Mouse (Mus musculus) myocyte (in vitro differentiated cells): ENCODE measurements around the gene Rptor. TPM values are rescaled to one million over a fixed set of nuclear protein-coding genes. Genes with fewer than 3 reads are reported as not detected.

Experiments
- H3K27me3 ChIP-seq: one replicate; pipeline ENCODE4 v1.6.1; 2011; ENCODE audit not compliant: control insufficient read depth, insufficient read depth, insufficient read length
- H3K36me3 ChIP-seq: one replicate; pipeline ENCODE4 v1.6.1; 2011; ENCODE audit not compliant: control insufficient read depth, insufficient read depth
- H3K4me2 ChIP-seq: one replicate; pipeline ENCODE4 v1.6.1; 2011; ENCODE audit warnings: low read depth, control low read depth
- H3K4me3 ChIP-seq: one replicate; pipeline ENCODE4 v1.5.1; 2011; ENCODE audit warnings: mild to moderate bottlenecking, control low read depth, moderate library complexity
- H3K79me2 ChIP-seq: one replicate; pipeline ENCODE4 v1.6.1; 2011; ENCODE audit not compliant: control insufficient read depth, insufficient read depth
- H3ac ChIP-seq: one replicate; pipeline ENCODE4 v1.6.1; 2011; ENCODE audit not compliant: control insufficient read depth, insufficient read length
- CEBPB ChIP-seq: IDR thresholded peaks from 2 replicates; pipeline ENCODE4 v1.6.1; 2011; ENCODE audit warnings: mild to moderate bottlenecking, moderate library complexity; ENCODE audit not compliant: poor library complexity, insufficient read depth, severe bottlenecking
- E2F4 ChIP-seq: IDR thresholded peaks from one replicate; pipeline ENCODE4 v1.6.1; 2011; ENCODE audit warnings: mild to moderate bottlenecking, control low read depth, moderate library complexity; ENCODE audit not compliant: insufficient read depth
- MAX ChIP-seq: IDR thresholded peaks from one replicate; pipeline ENCODE4 v1.6.1; 2011; ENCODE audit warnings: low read depth, mild to moderate bottlenecking, control low read depth
- MYOD1 ChIP-seq, 3 experiments: IDR thresholded peaks; one replicate each; pipeline ENCODE4 v1.6.1; 2011; ENCODE audit warnings: control low read depth in 2 of 3, low read depth in 2 of 3, mild to moderate bottlenecking in 2 of 3, moderate library complexity in 1 of 3; ENCODE audit not compliant: insufficient read length in 2 of 3, control insufficient read depth in 1 of 3
- MYOG ChIP-seq, 3 experiments: IDR thresholded peaks; one replicate each; pipeline ENCODE4 v1.6.1; 2011; ENCODE audit warnings: control low read depth in 2 of 3, low read depth in 2 of 3, mild to moderate bottlenecking in 2 of 3; ENCODE audit not compliant: insufficient read length in 2 of 3, control insufficient read depth in 1 of 3, insufficient read depth in 1 of 3
- POLR2A ChIP-seq: IDR thresholded peaks from one replicate; pipeline ENCODE4 v1.6.1; 2011; ENCODE audit warnings: low read depth, mild to moderate bottlenecking, control low read depth, moderate library complexity; ENCODE audit not compliant: insufficient read length
- POLR2AphosphoS2 ChIP-seq: IDR thresholded peaks from one replicate; pipeline ENCODE4 v1.6.1; 2011; ENCODE audit warnings: low read depth, control low read depth; ENCODE audit not compliant: insufficient read length
- REST ChIP-seq: IDR thresholded peaks from one replicate; pipeline ENCODE4 v1.6.1; 2011; ENCODE audit warnings: mild to moderate bottlenecking, control low read depth, moderate library complexity; ENCODE audit not compliant: insufficient read depth, insufficient read length
- SRF ChIP-seq: IDR thresholded peaks from one replicate; pipeline ENCODE4 v1.6.1; 2011; ENCODE audit warnings: low read depth; ENCODE audit not compliant: control insufficient read depth, insufficient read length
- TCF12 ChIP-seq: IDR thresholded peaks from one replicate; pipeline ENCODE4 v1.6.1; 2011; ENCODE audit warnings: mild to moderate bottlenecking, control low read depth; ENCODE audit not compliant: poor library complexity, insufficient read depth, severe bottlenecking
- TCF3 ChIP-seq: IDR thresholded peaks from one replicate; pipeline ENCODE4 v1.6.1; 2011; ENCODE audit warnings: low read depth, control low read depth; ENCODE audit not compliant: insufficient read length
- USF1 ChIP-seq: IDR thresholded peaks from one replicate; pipeline ENCODE4 v1.6.1; 2011; ENCODE audit warnings: low read depth, mild to moderate bottlenecking, control low read depth, moderate library complexity
- polyA plus RNA-seq: library from polyadenylated mRNA; unstranded; fragments of >200 nt; fragmentation: generic; extraction: Trizol; gene quantifications from one replicate; pipeline ENCODE4 v1.2.1, GENCODE M21; 2012; ENCODE audit warnings: missing spikeins

The Rptor gene
- polyA plus RNA-seq, 1 experiment = 59.5 TPM

- H3K4me2 ChIP-seq = peak overlapping the region; percentile 69
- no peaks in the 10 kb centered on the region for H3K36me3 ChIP-seq
- peak in 2 of 3 experiments; percentile 40 to 61 for TF ChIP-seq MYOD1 (IDR thresholded peaks at IDR 0.05; ENCODE audit: control insufficient read depth in 1 of 3, insufficient read length in 2 of 3, low read depth in 2 of 3)
- no peak for TF ChIP-seq CEBPB
- peak in 1 of 3 experiments; percentile 67 for TF ChIP-seq MYOG (IDR thresholded peaks at IDR 0.05; ENCODE audit: control insufficient read depth in 1 of 3, insufficient read depth in 1 of 3, insufficient read length in 2 of 3, low read depth in 2 of 3)
- TF ChIP-seq USF1 = no peak
- peaks cover 83% of the 10 kb centered on the region for H3K79me2 ChIP-seq
- no peak overlapping the region for H3K4me3 ChIP-seq
- H3K27me3 ChIP-seq = no peaks in the 10 kb centered on the region
- H3ac ChIP-seq = no peak overlapping the region
Measured at GRCm38 (mm10) chr11:119624955-119625354, 22.2 kb downstream of the Rptor start.

- Histone ChIP-seq H3K4me2 (peak overlapping the region; percentile 69), H3K36me3 (no peaks in the 10 kb centered on the region), H3K4me3 (no peak overlapping the region), H3K27me3 (no peaks in the 10 kb centered on the region), H3K79me2 (peaks cover 81% of the 10 kb centered on the region), H3ac (no peak overlapping the region)
- TF ChIP-seq CEBPB (no peak), SRF (no peak), MAX (no peak), TCF3 (peak; percentile 96), POLR2AphosphoS2 (no peak), USF1 (no peak), MYOD1 (IDR thresholded peaks at IDR 0.05; ENCODE audit: control insufficient read depth in 1 of 3, insufficient read length in 2 of 3, low read depth in 2 of 3) (peak; percentile 100), MYOG (IDR thresholded peaks at IDR 0.05; ENCODE audit: control insufficient read depth in 1 of 3, insufficient read depth in 1 of 3, insufficient read length in 2 of 3, low read depth in 2 of 3) (peak; percentile 93 to 100 (median 96)), E2F4 (no peak), TCF12 (peak; percentile 91), REST (no peak), POLR2A (no peak)
Measured at GRCm38 (mm10) chr11:119625476-119625875, 22.8 kb downstream of the Rptor start.

DNA sequence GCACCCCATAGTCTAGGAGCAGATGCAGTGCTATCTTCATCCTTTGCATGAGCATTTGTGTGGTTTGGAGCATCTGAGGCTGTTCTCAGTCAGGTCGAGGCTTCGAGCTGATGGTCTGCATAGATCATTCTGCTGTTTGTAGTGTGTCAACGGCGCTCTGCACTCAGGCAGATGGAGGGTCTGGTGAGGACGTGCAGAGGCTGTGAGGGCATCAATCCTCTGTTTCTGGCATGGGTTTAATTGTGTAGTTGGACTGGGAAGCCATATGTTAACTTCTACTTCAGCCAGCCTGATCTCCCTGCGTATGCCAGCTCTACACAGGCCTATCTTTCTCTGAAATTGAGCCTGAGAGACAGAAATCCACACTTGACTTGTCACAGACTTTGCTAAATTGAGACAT, 23.2 kb downstream of the Rptor start:
- Histone ChIP-seq H3K4me3 (no peak overlapping the region), H3K27me3 (no peaks in the 10 kb centered on the region), H3ac (no peak overlapping the region), H3K79me2 (peaks cover 81% of the 10 kb centered on the region), H3K4me2 (peak overlapping the region; percentile 69), H3K36me3 (no peaks in the 10 kb centered on the region)
- TF ChIP-seq MAX (no peak), POLR2AphosphoS2 (no peak), TCF12 (no peak), SRF (no peak), MYOG (IDR thresholded peaks at IDR 0.05; ENCODE audit: control insufficient read depth in 1 of 3, insufficient read depth in 1 of 3, insufficient read length in 2 of 3, low read depth in 2 of 3) (no peak), USF1 (no peak), CEBPB (no peak), E2F4 (no peak), POLR2A (no peak), TCF3 (no peak), MYOD1 (IDR thresholded peaks at IDR 0.05; ENCODE audit: control insufficient read depth in 1 of 3, insufficient read length in 2 of 3, low read depth in 2 of 3) (no peak)

DNA sequence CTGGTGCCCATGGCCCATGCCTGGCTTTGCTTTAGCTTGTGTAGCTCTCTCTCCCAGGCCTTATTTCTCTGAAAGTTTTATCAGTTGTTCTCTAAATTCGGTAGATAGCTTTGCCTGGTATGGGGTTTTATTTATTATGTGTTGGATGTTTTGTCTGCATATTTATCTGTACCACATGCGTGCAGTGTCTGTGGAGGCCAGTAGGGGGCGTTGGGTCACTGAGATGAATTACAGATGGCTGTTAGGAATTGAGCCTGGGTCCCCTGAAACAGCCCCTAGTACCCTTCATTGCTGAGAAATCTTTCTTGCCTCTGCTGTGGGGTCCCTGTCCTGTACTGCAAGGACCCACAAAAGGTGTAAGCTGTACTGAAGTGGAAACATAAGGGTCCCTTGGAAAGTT, 24.5 kb downstream of the Rptor start:
- Histone ChIP-seq H3ac (no peak overlapping the region), H3K4me3 (no peak overlapping the region), H3K4me2 (no peak overlapping the region), H3K79me2 (peaks cover 81% of the 10 kb centered on the region), H3K36me3 (no peaks in the 10 kb centered on the region), H3K27me3 (no peaks in the 10 kb centered on the region)
- TF ChIP-seq TCF3 (no peak), E2F4 (no peak), MYOD1 (IDR thresholded peaks at IDR 0.05; ENCODE audit: control insufficient read depth in 1 of 3, insufficient read length in 2 of 3, low read depth in 2 of 3) (no peak), REST (no peak)

- TF ChIP-seq E2F4 (no peak), CEBPB (no peak), MYOG (IDR thresholded peaks at IDR 0.05; ENCODE audit: control insufficient read depth in 1 of 3, insufficient read depth in 1 of 3, insufficient read length in 2 of 3, low read depth in 2 of 3) (no peak), SRF (no peak), POLR2A (no peak), MAX (no peak), TCF12 (no peak), POLR2AphosphoS2 (no peak), MYOD1 (IDR thresholded peaks at IDR 0.05; ENCODE audit: control insufficient read depth in 1 of 3, insufficient read length in 2 of 3, low read depth in 2 of 3) (no peak), REST (no peak), USF1 (no peak), TCF3 (no peak)
- no peaks in the 10 kb centered on the region for H3K27me3 ChIP-seq
- no peak overlapping the region for H3K4me2 ChIP-seq
- H3ac ChIP-seq = no peak overlapping the region
- H3K36me3 ChIP-seq = no peaks in the 10 kb centered on the region
- H3K79me2 ChIP-seq = peaks cover 81% of the 10 kb centered on the region
- no peak overlapping the region for H3K4me3 ChIP-seq
Measured at GRCm38 (mm10) chr11:119629072-119629471, 26.4 kb downstream of the Rptor start.
